Mouse (Mus musculus): ENCODE results near the gene Hdac9. TPM values are rescaled to one million over a fixed set of nuclear protein-coding genes. Genes with fewer than 3 reads are reported as not detected.

The Hdac9 gene
- total and polyA plus RNA-seq, 2 experiments from 2014 or later, result 9.9 to 15.6 TPM

GRCm38 (mm10) chr12:34312113-34312719, 604.7 kb downstream of the Hdac9 start:
- no peaks in the 10 kb centered on the region for H3K27me3 ChIP-seq (ENCODE audit: insufficient read depth, low read length)
- WGBS, result 86% methylated on average over 15 of the region's 15 CpGs
- H3K9me3 ChIP-seq (ENCODE audit: low read length), result no peaks in the 10 kb centered on the region
- H3K36me3 ChIP-seq (ENCODE audit: insufficient read depth, low read length), result no peaks in the 10 kb centered on the region
- no peaks in the 10 kb centered on the region for H3K4me1 ChIP-seq (ENCODE audit: insufficient read depth, low read length)
- no peak for TF ChIP-seq CTCF (IDR thresholded peaks at IDR 0.05)
- H3K4me3 ChIP-seq (ENCODE audit: low read depth, low read length), result no peak overlapping the region
- no peak overlapping the region for H3K9ac ChIP-seq (replicated peaks; ENCODE audit: low read length, poor library complexity, severe bottlenecking)
- no peak overlapping the region for H3K4me2 ChIP-seq (ENCODE audit: low read depth, low read length, poor library complexity, severe bottlenecking)
- no peak for ATAC-seq (ENCODE audit: low FRiP score)
- DNase-seq (ENCODE audit: low spot score), result no peak
- no peak overlapping the region for H3K27ac ChIP-seq (ENCODE audit: low read depth, low read length)

GRCm38 (mm10) chr12:34305453-34305852, 611.4 kb downstream of the Hdac9 start:
- Histone ChIP-seq H3K27me3 (ENCODE audit: insufficient read depth, low read length) (no peaks in the 10 kb centered on the region), H3K27ac (ENCODE audit: low read depth, low read length) (no peak overlapping the region), H3K9me3 (ENCODE audit: low read length) (no peaks in the 10 kb centered on the region), H3K36me3 (ENCODE audit: insufficient read depth, low read length) (no peaks in the 10 kb centered on the region), H3K9ac (replicated peaks; ENCODE audit: low read length, poor library complexity, severe bottlenecking) (no peak overlapping the region), H3K4me1 (ENCODE audit: insufficient read depth, low read length) (no peaks in the 10 kb centered on the region), H3K4me3 (ENCODE audit: low read depth, low read length) (no peak overlapping the region), H3K4me2 (ENCODE audit: low read depth, low read length, poor library complexity, severe bottlenecking) (no peak overlapping the region)
- no peak for TF ChIP-seq CTCF (IDR thresholded peaks at IDR 0.05)
- no peak for ATAC-seq (ENCODE audit: low FRiP score)
- DNase-seq (ENCODE audit: low spot score), result no peak
- 36% methylated on average over 3 of the region's 3 CpGs for WGBS

GRCm38 (mm10) chr12:34292346-34292745, 624.5 kb downstream of the Hdac9 start:
- ATAC-seq (ENCODE audit: low FRiP score) (no peak), DNase-seq (ENCODE audit: low spot score) (no peak)
- Histone ChIP-seq H3K36me3 (ENCODE audit: insufficient read depth, low read length) (no peaks in the 10 kb centered on the region), H3K27me3 (ENCODE audit: insufficient read depth, low read length) (no peaks in the 10 kb centered on the region), H3K9me3 (ENCODE audit: low read length) (no peaks in the 10 kb centered on the region), H3K27ac (ENCODE audit: low read depth, low read length) (no peak overlapping the region), H3K4me2 (ENCODE audit: low read depth, low read length, poor library complexity, severe bottlenecking) (no peak overlapping the region), H3K4me1 (ENCODE audit: insufficient read depth, low read length) (no peaks in the 10 kb centered on the region), H3K9ac (replicated peaks; ENCODE audit: low read length, poor library complexity, severe bottlenecking) (no peak overlapping the region), H3K4me3 (ENCODE audit: low read depth, low read length) (no peak overlapping the region)
- 61% methylated on average over 7 of the region's 7 CpGs for WGBS
- no peak for TF ChIP-seq CTCF (IDR thresholded peaks at IDR 0.05)

GRCm38 (mm10) chr12:34287218-34287617, 629.7 kb downstream of the Hdac9 start:
- Histone ChIP-seq H3K27me3 (ENCODE audit: insufficient read depth, low read length) (no peaks in the 10 kb centered on the region), H3K36me3 (ENCODE audit: insufficient read depth, low read length) (no peaks in the 10 kb centered on the region), H3K4me3 (ENCODE audit: low read depth, low read length) (no peak overlapping the region), H3K4me2 (ENCODE audit: low read depth, low read length, poor library complexity, severe bottlenecking) (no peak overlapping the region), H3K9me3 (ENCODE audit: low read length) (no peaks in the 10 kb centered on the region), H3K9ac (replicated peaks; ENCODE audit: low read length, poor library complexity, severe bottlenecking) (no peak overlapping the region), H3K4me1 (ENCODE audit: insufficient read depth, low read length) (no peaks in the 10 kb centered on the region), H3K27ac (ENCODE audit: low read depth, low read length) (no peak overlapping the region)
- 83% methylated on average over 2 of the region's 2 CpGs for WGBS
- TF ChIP-seq CTCF (IDR thresholded peaks at IDR 0.05), result no peak
- DNase-seq (ENCODE audit: low spot score) (no peak), ATAC-seq (ENCODE audit: low FRiP score) (no peak)

- DNase-seq (ENCODE audit: low spot score) (no peak), ATAC-seq (ENCODE audit: low FRiP score) (no peak)
- Histone ChIP-seq H3K4me1 (ENCODE audit: insufficient read depth, low read length) (no peaks in the 10 kb centered on the region), H3K36me3 (ENCODE audit: insufficient read depth, low read length) (no peaks in the 10 kb centered on the region), H3K9me3 (ENCODE audit: low read length) (no peaks in the 10 kb centered on the region), H3K27me3 (ENCODE audit: insufficient read depth, low read length) (no peaks in the 10 kb centered on the region), H3K27ac (ENCODE audit: low read depth, low read length) (no peak overlapping the region), H3K9ac (replicated peaks; ENCODE audit: low read length, poor library complexity, severe bottlenecking) (no peak overlapping the region), H3K4me3 (ENCODE audit: low read depth, low read length) (no peak overlapping the region), H3K4me2 (ENCODE audit: low read depth, low read length, poor library complexity, severe bottlenecking) (no peak overlapping the region)
- no peak for TF ChIP-seq CTCF (IDR thresholded peaks at IDR 0.05)
Measured at GRCm38 (mm10) chr12:34284888-34285287, 632.0 kb downstream of the Hdac9 start.

GRCm38 (mm10) chr12:34284396-34284795, 632.5 kb downstream of the Hdac9 start:
- no peak overlapping the region for H3K27ac ChIP-seq (ENCODE audit: low read depth, low read length)
- no peak overlapping the region for H3K4me3 ChIP-seq (ENCODE audit: low read depth, low read length)
- no peaks in the 10 kb centered on the region for H3K27me3 ChIP-seq (ENCODE audit: insufficient read depth, low read length)
- no peaks in the 10 kb centered on the region for H3K9me3 ChIP-seq (ENCODE audit: low read length)
- TF ChIP-seq CTCF (IDR thresholded peaks at IDR 0.05), result no peak
- H3K4me1 ChIP-seq (ENCODE audit: insufficient read depth, low read length), result no peaks in the 10 kb centered on the region
- DNase-seq (ENCODE audit: low spot score), result no peak
- no peak overlapping the region for H3K4me2 ChIP-seq (ENCODE audit: low read depth, low read length, poor library complexity, severe bottlenecking)
- H3K9ac ChIP-seq (replicated peaks; ENCODE audit: low read length, poor library complexity, severe bottlenecking), result no peak overlapping the region
- no peak for ATAC-seq (ENCODE audit: low FRiP score)
- no peaks in the 10 kb centered on the region for H3K36me3 ChIP-seq (ENCODE audit: insufficient read depth, low read length)
- 88% methylated on average over 3 of the region's 3 CpGs for WGBS

All from midbrain, postnatal 0 days (tissue).